Mouse (Mus musculus) forebrain, embryonic 12.5 days (tissue): ENCODE results near the gene Krt80. TPM values are rescaled to one million over a fixed set of nuclear protein-coding genes. Genes with fewer than 3 reads are reported as not detected.

ENCODE experiments used
- ATAC-seq: fragments of 200-750 bp; cut with Nextera tagmentation; 2 replicates; pipeline ENCODE4 v1.8.0; 2017; ENCODE audit warnings: moderate TSS enrichment; ENCODE audit not compliant: low FRiP score
- H3K27ac ChIP-seq: fragments of 300-500 bp; sonication (generic); 2 replicates; pipeline ENCODE4 v1.5.1; 2016; ENCODE audit warnings: mild to moderate bottlenecking
- H3K27me3 ChIP-seq: fragments of 300-500 bp; sonication (generic); 2 replicates; pipeline ENCODE4 v1.6.1; 2016; ENCODE audit warnings: mild to moderate bottlenecking
- H3K36me3 ChIP-seq: fragments of 300-500 bp; sonication (generic); replicated peaks from 2 replicates; pipeline ENCODE4 v1.6.1; 2016; ENCODE audit warnings: mild to moderate bottlenecking
- H3K4me1 ChIP-seq: fragments of 300-500 bp; sonication (generic); 2 replicates; pipeline ENCODE4 v1.6.1; 2016
- H3K4me2 ChIP-seq: fragments of 300-500 bp; sonication (generic); 2 replicates; pipeline ENCODE4 v1.6.1; 2016; ENCODE audit warnings: mild to moderate bottlenecking, moderate library complexity
- H3K4me3 ChIP-seq: fragments of 300-500 bp; sonication (generic); replicated peaks from 2 replicates; pipeline ENCODE4 v1.5.1; 2016; ENCODE audit warnings: mild to moderate bottlenecking
- H3K9ac ChIP-seq: fragments of 300-500 bp; sonication (generic); 2 replicates; pipeline ENCODE4 v1.6.1; 2016; ENCODE audit warnings: mild to moderate bottlenecking
- H3K9me3 ChIP-seq: fragments of 300-500 bp; sonication (generic); 2 replicates; pipeline ENCODE4 v1.6.1; 2016
- WGBS: fragments of 180-500 bp; shearing (Covaris S2); methylation state at CpG from one replicate; pipeline ENCODE4 v1.1.7; 2016; 5-methylcytosine and 5-hydroxymethylcytosine counted together
- polyA plus RNA-seq: library from polyadenylated mRNA; unstranded; fragments of >200 nt; fragmentation: Nextera tagmentation; extraction: Ambion mirVana; gene quantifications from 2 replicates; pipeline ENCODE4 v1.2.1, GENCODE M21; 2016

Gene Krt80
- polyA plus RNA-seq, 1 experiment from 2014 or later: not detected

- H3K4me2 ChIP-seq: no peak overlapping the region
- H3K27me3 ChIP-seq: no peaks in the 10 kb centered on the region
- H3K27ac ChIP-seq: no peak overlapping the region
- H3K9ac ChIP-seq: no peak overlapping the region
- no peaks in the 10 kb centered on the region for H3K36me3 ChIP-seq
- 68% methylated on average over 14 of the region's 14 CpGs for WGBS
- H3K4me1 ChIP-seq: peaks cover 9% of the 10 kb centered on the region
- no peak for ATAC-seq
- no peak overlapping the region for H3K4me3 ChIP-seq
- no peaks in the 10 kb centered on the region for H3K9me3 ChIP-seq
These were observed 50.8 kb downstream of the Krt80 start for GRCm38 (mm10) chr15:101318889-101319765.

- Histone ChIP-seq H3K27me3 (no peaks in the 10 kb centered on the region), H3K4me3 (no peak overlapping the region), H3K9ac (no peak overlapping the region), H3K4me1 (peaks cover 9% of the 10 kb centered on the region), H3K9me3 (no peaks in the 10 kb centered on the region), H3K36me3 (no peaks in the 10 kb centered on the region), H3K27ac (no peak overlapping the region), H3K4me2 (no peak overlapping the region)
- WGBS: 81% methylated on average over 2 of the region's 2 CpGs
- ATAC-seq: no peak
These were observed 52.0 kb downstream of the Krt80 start for GRCm38 (mm10) chr15:101317814-101318500.

GRCm38 (mm10) chr15:101316913-101317813 lies 52.8 kb downstream of the Krt80 start:
- Histone ChIP-seq H3K9me3 (no peaks in the 10 kb centered on the region), H3K4me3 (no peak overlapping the region), H3K36me3 (no peaks in the 10 kb centered on the region), H3K4me2 (no peak overlapping the region), H3K9ac (no peak overlapping the region), H3K27me3 (no peaks in the 10 kb centered on the region), H3K4me1 (peaks cover 9% of the 10 kb centered on the region), H3K27ac (no peak overlapping the region)
- 83% methylated on average over 18 of the region's 18 CpGs for WGBS
- no peak for ATAC-seq

- peak; percentile 36; the same call in 1 of the 2 replicates for ATAC-seq
- Histone ChIP-seq H3K4me3 (no peak overlapping the region), H3K9me3 (no peaks in the 10 kb centered on the region), H3K9ac (no peak overlapping the region), H3K36me3 (no peaks in the 10 kb centered on the region), H3K4me1 (peaks cover 9% of the 10 kb centered on the region), H3K27ac (no peak overlapping the region), H3K4me2 (peak overlapping the region; percentile 35; the same call in 1 of the 2 replicates), H3K27me3 (no peaks in the 10 kb centered on the region)
- 64% methylated on average over 13 of the region's 13 CpGs for WGBS
These were observed 53.6 kb downstream of the Krt80 start for GRCm38 (mm10) chr15:101316279-101316912.

- Histone ChIP-seq H3K27me3 (no peaks in the 10 kb centered on the region), H3K4me2 (peak overlapping the region; percentile 35), H3K27ac (no peak overlapping the region), H3K9me3 (no peaks in the 10 kb centered on the region), H3K4me1 (peaks cover 9% of the 10 kb centered on the region), H3K9ac (no peak overlapping the region), H3K4me3 (no peak overlapping the region), H3K36me3 (no peaks in the 10 kb centered on the region)
- ATAC-seq: peak; percentile 92
- 2% methylated on average over 11 of the region's 11 CpGs for WGBS
These were observed 54.1 kb downstream of the Krt80 start for GRCm38 (mm10) chr15:101315832-101316231.

- Histone ChIP-seq H3K9ac (no peak overlapping the region), H3K4me2 (no peak overlapping the region), H3K4me1 (peaks cover 9% of the 10 kb centered on the region), H3K36me3 (no peaks in the 10 kb centered on the region), H3K27me3 (no peaks in the 10 kb centered on the region), H3K4me3 (no peak overlapping the region), H3K9me3 (no peaks in the 10 kb centered on the region), H3K27ac (no peak overlapping the region)
- 85% methylated on average over 4 of the region's 4 CpGs for WGBS
- ATAC-seq: peak; percentile 15; the same call in 1 of the 2 replicates
These were observed 54.6 kb downstream of the Krt80 start for GRCm38 (mm10) chr15:101315378-101315777.

- ATAC-seq: no peak
- no peaks in the 10 kb centered on the region for H3K27me3 ChIP-seq
- no peak overlapping the region for H3K27ac ChIP-seq
- H3K4me3 ChIP-seq: no peak overlapping the region
- H3K4me2 ChIP-seq: no peak overlapping the region
- WGBS: 92% methylated on average over 6 of the region's 6 CpGs
- no peak overlapping the region for H3K9ac ChIP-seq
- H3K9me3 ChIP-seq: no peaks in the 10 kb centered on the region
- no peaks in the 10 kb centered on the region for H3K36me3 ChIP-seq
- peaks cover 12% of the 10 kb centered on the region for H3K4me1 ChIP-seq
These were observed 58.0 kb downstream of the Krt80 start for GRCm38 (mm10) chr15:101312006-101312405.

- Histone ChIP-seq H3K4me2 (no peak overlapping the region), H3K9me3 (no peaks in the 10 kb centered on the region), H3K4me3 (no peak overlapping the region), H3K27me3 (no peaks in the 10 kb centered on the region), H3K27ac (no peak overlapping the region), H3K4me1 (peaks cover 10% of the 10 kb centered on the region), H3K36me3 (no peaks in the 10 kb centered on the region), H3K9ac (no peak overlapping the region)
- 71% methylated on average over 13 of the region's 15 CpGs for WGBS
- ATAC-seq: no peak
These were observed 58.7 kb downstream of the Krt80 start for GRCm38 (mm10) chr15:101311087-101311770.

GRCm38 (mm10) chr15:101309493-101309892 lies 60.5 kb downstream of the Krt80 start:
- no peaks in the 10 kb centered on the region for H3K36me3 ChIP-seq
- WGBS: 50% methylated on average over 5 of the region's 5 CpGs
- H3K27me3 ChIP-seq: no peaks in the 10 kb centered on the region
- H3K4me3 ChIP-seq: no peak overlapping the region
- no peak overlapping the region for H3K27ac ChIP-seq
- peaks cover 6% of the 10 kb centered on the region for H3K4me1 ChIP-seq
- no peaks in the 10 kb centered on the region for H3K9me3 ChIP-seq
- no peak overlapping the region for H3K9ac ChIP-seq
- no peak for ATAC-seq
- H3K4me2 ChIP-seq: no peak overlapping the region

- no peaks in the 10 kb centered on the region for H3K36me3 ChIP-seq
- no peak overlapping the region for H3K4me3 ChIP-seq
- no peaks in the 10 kb centered on the region for H3K27me3 ChIP-seq
- no peak overlapping the region for H3K27ac ChIP-seq
- no peak overlapping the region for H3K9ac ChIP-seq
- 65% methylated on average over 13 of the region's 13 CpGs for WGBS
- ATAC-seq: no peak
- H3K4me2 ChIP-seq: no peak overlapping the region
- H3K4me1 ChIP-seq: peaks cover 6% of the 10 kb centered on the region
- no peaks in the 10 kb centered on the region for H3K9me3 ChIP-seq
These were observed 61.3 kb downstream of the Krt80 start for GRCm38 (mm10) chr15:101308440-101309348.
